ENCODE assay signal across 22 mouse cellular contexts in the genomic region with DNA sequence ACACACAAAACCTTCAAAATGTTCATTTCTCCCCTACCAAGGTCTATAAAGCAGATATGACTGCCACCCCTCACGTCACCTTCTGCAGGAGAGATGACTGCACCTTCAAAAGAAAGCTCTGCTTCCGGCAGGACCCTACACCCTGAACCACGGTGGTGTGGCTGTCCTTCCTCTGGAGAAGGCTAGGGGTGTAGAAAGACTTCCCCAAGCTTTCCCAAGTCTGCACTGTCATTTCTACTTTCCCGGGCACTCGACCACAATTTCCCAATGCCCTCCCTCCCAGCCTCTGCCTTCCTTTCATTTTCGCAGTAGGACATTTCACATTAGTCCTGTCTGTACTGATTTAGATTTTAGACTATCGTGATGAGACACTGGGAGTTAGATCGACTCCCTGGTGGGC. TPM values are rescaled to one million over a fixed set of nuclear protein-coding genes. Genes with fewer than 3 reads are reported as not detected.
DNase-seq lines count a peak whose midpoint lies in the region; ATAC-seq and TF ChIP-seq lines count a peak whose summit lies in the region.
"Had no signal": no experiment of that assay in that cellular context is flagged by ENCODE, and none has a peak within 500 bp of the region (broad histone marks: within the 10 kb centered on the region; RNA-seq: fewer than 3 reads in every experiment).

No protein-coding gene starts in this region.

- H3K4me3 ChIP-seq in heart, embryonic 16.5 days (ENCODE audit: low read length), result no peak overlapping the region
- no peak overlapping the region for H3K4me3 ChIP-seq in heart, embryonic 12.5 days
- H3K4me3 ChIP-seq in liver, embryonic 15.5 days (replicated peaks), result no peak overlapping the region
- no peak overlapping the region for H3K4me3 ChIP-seq in intestine, postnatal 0 days (ENCODE audit: low read depth, low read length)
- H3K4me3 ChIP-seq in layer of hippocampus, adult 2 months, result no peak overlapping the region
- H3K4me3 ChIP-seq: erythroblast, embryonic 14.5 days; kidney, embryonic 15.5 days; limb, embryonic 10.5 days; midbrain, embryonic 12.5 days had no signal

- no peak for TF ChIP-seq CTCF in intestine, postnatal 0 days (IDR thresholded peaks at IDR 0.05; ENCODE audit: low read depth)
- TF ChIP-seq CTCF in layer of hippocampus, adult 2 months (conservative IDR thresholded peaks at IDR 0.05), result no peak

- H3K27ac ChIP-seq in heart, embryonic 16.5 days (ENCODE audit: low read length), result no peak overlapping the region
- H3K27ac ChIP-seq in heart, embryonic 12.5 days (ENCODE audit: poor library complexity, severe bottlenecking), result no peak overlapping the region
- H3K27ac ChIP-seq in liver, embryonic 15.5 days (replicated peaks), result no peak overlapping the region
- H3K27ac ChIP-seq in intestine, postnatal 0 days (ENCODE audit: low read depth, low read length), result no peak overlapping the region
- H3K27ac ChIP-seq in layer of hippocampus, adult 2 months, result no peak overlapping the region
- H3K27ac ChIP-seq: kidney, embryonic 15.5 days; limb, embryonic 10.5 days; midbrain, embryonic 12.5 days had no signal

- peaks cover 3% of the 10 kb centered on the region; the same call in 1 of the 2 replicates for H3K27me3 ChIP-seq in heart, embryonic 16.5 days (ENCODE audit: control insufficient read depth, insufficient read depth, low read length)
- no peaks in the 10 kb centered on the region for H3K27me3 ChIP-seq in heart, embryonic 12.5 days (replicated peaks)
- peaks cover 6% of the 10 kb centered on the region for H3K27me3 ChIP-seq in liver, embryonic 15.5 days
- H3K27me3 ChIP-seq in intestine, postnatal 0 days (replicated peaks; ENCODE audit: control insufficient read depth, insufficient read depth, low read length), result no peaks in the 10 kb centered on the region
- H3K27me3 ChIP-seq: Patski had no signal

- peaks cover 5% of the 10 kb centered on the region for H3K4me1 ChIP-seq in heart, embryonic 16.5 days (ENCODE audit: control insufficient read depth, insufficient read depth, low read length)
- H3K4me1 ChIP-seq in heart, embryonic 12.5 days (replicated peaks), result peaks cover 4% of the 10 kb centered on the region
- peaks cover 21% of the 10 kb centered on the region for H3K4me1 ChIP-seq in liver, embryonic 15.5 days (replicated peaks)
- no peaks in the 10 kb centered on the region for H3K4me1 ChIP-seq in intestine, postnatal 0 days (replicated peaks; ENCODE audit: control insufficient read depth, insufficient read depth, low read length)

- no peak overlapping the region for H3K9ac ChIP-seq in heart, embryonic 16.5 days (ENCODE audit: low read length)
- no peak overlapping the region for H3K9ac ChIP-seq in heart, embryonic 12.5 days
- no peak overlapping the region for H3K9ac ChIP-seq in liver, embryonic 15.5 days
- no peak overlapping the region for H3K9ac ChIP-seq in intestine, postnatal 0 days (ENCODE audit: low read depth, low read length)
- H3K9ac ChIP-seq: kidney, embryonic 15.5 days; lung, embryonic 14.5 days; midbrain, embryonic 12.5 days had no signal

- no peaks in the 10 kb centered on the region for H3K9me3 ChIP-seq in heart, embryonic 16.5 days (replicated peaks; ENCODE audit: control insufficient read depth, low read length)
- H3K9me3 ChIP-seq in heart, embryonic 12.5 days (replicated peaks), result no peaks in the 10 kb centered on the region
- H3K9me3 ChIP-seq in liver, embryonic 15.5 days (replicated peaks), result no peaks in the 10 kb centered on the region
- no peaks in the 10 kb centered on the region for H3K9me3 ChIP-seq in intestine, postnatal 0 days (ENCODE audit: control insufficient read depth)
- H3K9me3 ChIP-seq: kidney, embryonic 15.5 days; limb, embryonic 10.5 days; midbrain, embryonic 12.5 days had no signal

- WGBS in heart, embryonic 16.5 days, result 33% methylated on average over 8 of the region's 8 CpGs
- 36% methylated on average over 8 of the region's 8 CpGs for WGBS in heart, embryonic 12.5 days
- 18% methylated on average over 8 of the region's 8 CpGs for WGBS in liver, embryonic 15.5 days (ENCODE audit: insufficient replicate concordance)
- WGBS in intestine, postnatal 0 days, result 47% methylated on average over 8 of the region's 8 CpGs

- peaks cover 5% of the 10 kb centered on the region; the same call in 1 of the 2 replicates for H3K36me3 ChIP-seq in heart, embryonic 16.5 days (ENCODE audit: control insufficient read depth, insufficient read depth)
- peaks cover 9% of the 10 kb centered on the region for H3K36me3 ChIP-seq in heart, embryonic 12.5 days
- no peaks in the 10 kb centered on the region for H3K36me3 ChIP-seq in liver, embryonic 15.5 days (replicated peaks)
- 0 out of 2 replicates have a peak, but pooled peaks cover 3% of the 10 kb centered on the region for H3K36me3 ChIP-seq in intestine, postnatal 0 days (ENCODE audit: control insufficient read depth, insufficient read depth)

- H3K4me2 ChIP-seq in heart, embryonic 16.5 days (ENCODE audit: low read depth, low read length), result 0 out of 2 replicates have a peak overlapping the region, but pooled peaks have one; percentile 1
- no peak overlapping the region for H3K4me2 ChIP-seq in heart, embryonic 12.5 days
- H3K4me2 ChIP-seq in liver, embryonic 15.5 days, result peak overlapping the region; percentile 41
- no peak overlapping the region for H3K4me2 ChIP-seq in intestine, postnatal 0 days (replicated peaks; ENCODE audit: low read depth)
- H3K4me2 ChIP-seq: heart, embryonic 11.5 days; kidney, embryonic 15.5 days; lung, embryonic 14.5 days; midbrain, embryonic 12.5 days had no signal

- peak; percentile 33 for DNase-seq in A20 (ENCODE audit: low read depth, low spot score)
- peak; percentile 13 for DNase-seq in MN1 (ENCODE audit: low spot score)
- DNase-seq in layer of hippocampus, adult 2 months (ENCODE audit: low spot score in 2 of 2), result no peak
- DNase-seq in retina, postnatal 1 day, result no peak
- DNase-seq: cerebellum, adult 2 months; embryo, embryonic 11 days; gastrocnemius, postnatal 25 days; lung, embryonic 14.5 days; right cerebral cortex, postnatal 4 days; thymus, adult 18-20 months had no signal

- ATAC-seq in heart, embryonic 16.5 days (replicated peaks; ENCODE audit: extremely low read depth, insufficient read depth, low FRiP score), result no peak
- no peak for ATAC-seq in heart, embryonic 12.5 days (ENCODE audit: insufficient number of reproducible peaks, low FRiP score)
- no peak for ATAC-seq in liver, embryonic 15.5 days (ENCODE audit: insufficient read depth)
- no peak for ATAC-seq in intestine, postnatal 0 days
- ATAC-seq: Patski had no signal

RNA-seq across cellular contexts. Expression of a gene that starts 1.2 kb away (rescaled TPM):
- polyA plus RNA-seq in heart, embryonic 16.5 days (2015; fragmentation: Nextera tagmentation; extraction: Ambion mirVana), result 32.6 and 33.2 TPM in 2 replicates
- 29.5 and 31.4 TPM in 2 replicates for polyA plus RNA-seq in heart, embryonic 12.5 days (2016; fragmentation: Nextera tagmentation; extraction: Ambion mirVana)
- 10.2 and 10.7 TPM in 2 replicates for polyA plus RNA-seq in liver, embryonic 15.5 days (2015; fragmentation: Nextera tagmentation; extraction: Ambion mirVana)
- 6.7 and 7.0 TPM in 2 replicates for polyA plus RNA-seq in intestine, postnatal 0 days (2015; fragmentation: Nextera tagmentation; extraction: Ambion mirVana)
- total RNA-seq in layer of hippocampus, adult 2 months (2021), result 10 to 100 TPM; 31.1 to 33.9 TPM

RNA-seq across cellular contexts. Expression of a gene that starts 15.3 kb away (rescaled TPM):
- 3.7 and 4.0 TPM in 2 replicates for polyA plus RNA-seq in heart, embryonic 16.5 days (2015; fragmentation: Nextera tagmentation; extraction: Ambion mirVana)
- polyA plus RNA-seq in heart, embryonic 12.5 days (2016; fragmentation: Nextera tagmentation; extraction: Ambion mirVana), result 0.20 TPM in 1 of 2 replicates, not detected in the other
- 0.17 and 0.23 TPM in 2 replicates for polyA plus RNA-seq in liver, embryonic 15.5 days (2015; fragmentation: Nextera tagmentation; extraction: Ambion mirVana)
- 1.4 and 1.6 TPM in 2 replicates for polyA plus RNA-seq in intestine, postnatal 0 days (2015; fragmentation: Nextera tagmentation; extraction: Ambion mirVana)
- total RNA-seq in layer of hippocampus, adult 2 months (2021), result under 1 TPM; 0.29 to 0.44 TPM
- polyA plus RNA-seq: heart, embryonic 11.5 days; hindbrain, embryonic 11.5 days; neural tube, embryonic 11.5 days; Patski had no signal

Comparison
In these comparisons a context has a peak if more than half of its experiments do, and no peak if none do; other contexts are left out.
1. H3K4me2 ChIP-seq: peak in heart, embryonic 16.5 days (single experiment) and liver, embryonic 15.5 days (single experiment); none in heart, embryonic 12.5 days (single experiment) and intestine, postnatal 0 days (single experiment).
2. DNase-seq: peak in A20 (single experiment) and MN1 (single experiment); none in layer of hippocampus, adult 2 months (0 of 2) and retina, postnatal 1 day (single experiment).